Comparison of ENCODE assay signal across 10 mouse cellular contexts in the genomic region with DNA sequence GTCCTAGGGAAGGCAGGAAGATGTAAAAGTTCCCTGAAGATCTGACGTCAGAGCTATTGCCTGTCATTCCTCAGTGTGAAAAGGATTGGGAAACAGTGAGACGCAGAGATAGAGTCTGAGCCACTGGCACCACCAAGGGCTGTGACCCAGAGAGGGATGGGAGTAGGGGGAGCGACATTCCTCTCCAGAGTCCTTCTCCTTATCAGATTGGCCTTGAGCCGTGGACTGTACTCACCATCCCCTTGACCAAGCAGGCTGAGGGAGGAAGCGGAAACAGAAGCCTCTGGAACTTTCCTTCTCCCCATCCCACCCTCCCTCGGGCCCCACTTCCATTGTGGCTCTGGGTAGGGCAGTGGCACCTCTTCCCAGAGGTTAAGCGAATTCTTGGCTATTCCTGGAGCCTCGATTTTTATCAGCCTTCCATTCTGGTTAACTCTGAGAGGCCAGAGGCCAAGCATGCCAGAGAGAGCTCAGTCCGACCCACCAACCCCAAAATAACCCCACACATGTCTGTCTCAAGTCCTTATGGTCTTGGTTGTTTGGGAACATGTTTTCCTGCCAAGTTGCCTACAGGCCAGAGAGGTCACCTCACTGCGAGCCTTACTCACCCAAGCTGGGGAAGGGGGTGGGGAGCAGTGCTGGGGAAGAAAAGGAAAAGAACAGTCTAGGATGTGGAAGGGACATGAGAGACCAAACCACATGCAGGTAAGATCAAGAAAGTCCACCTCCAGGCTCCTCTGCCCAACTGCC. TPM values are rescaled to one million over a fixed set of nuclear protein-coding genes. Genes with fewer than 3 reads are reported as not detected.
DNase-seq lines count a peak whose midpoint lies in the region; ATAC-seq and TF ChIP-seq lines count a peak whose summit lies in the region.
"Had no signal": no experiment of that assay in that cellular context is flagged by ENCODE, and none has a peak within 500 bp of the region (broad histone marks: within the 10 kb centered on the region; RNA-seq: fewer than 3 reads in every experiment).

No protein-coding gene starts in this region.

- H3K9me3 ChIP-seq in liver, embryonic 11.5 days (ENCODE audit: control insufficient read depth, low read length), result no peaks in the 10 kb centered on the region
- H3K9me3 ChIP-seq: limb, embryonic 13.5 days; stomach, embryonic 15.5 days had no signal

- H3K27me3 ChIP-seq in spleen, adult 2 months (ENCODE audit: control insufficient read depth, insufficient read depth, low read length), result no peaks in the 10 kb centered on the region
- H3K27me3 ChIP-seq in liver, embryonic 11.5 days (replicated peaks; ENCODE audit: control insufficient read depth, insufficient read depth, low read length), result no peaks in the 10 kb centered on the region
- H3K27me3 ChIP-seq: limb, embryonic 13.5 days; stomach, embryonic 15.5 days had no signal

- ATAC-seq in liver, embryonic 11.5 days (replicated peaks; ENCODE audit: low FRiP score), result peak; percentile 61; the same call in 1 of the 2 replicates

- peak overlapping the region; percentile 35 for H3K27ac ChIP-seq in spleen, adult 2 months (ENCODE audit: insufficient read depth, low read length)
- no peak overlapping the region for H3K27ac ChIP-seq in liver, embryonic 11.5 days (ENCODE audit: low read depth, low read length)
- H3K27ac ChIP-seq: limb, embryonic 13.5 days; stomach, embryonic 15.5 days had no signal

- H3K9ac ChIP-seq in liver, embryonic 11.5 days (ENCODE audit: low read depth, low read length), result no peak overlapping the region
- H3K9ac ChIP-seq: limb, embryonic 13.5 days; stomach, embryonic 15.5 days had no signal

- DNase-seq in spleen, adult 2 months (ENCODE audit: low read depth in 1 of 2, low spot score in 2 of 2), result no peak
- DNase-seq in spleen, postnatal 14 days (ENCODE audit: low spot score in 2 of 2), result no peak
- DNase-seq in heart, postnatal 36 days, result peak; percentile 59 to 60
- no peak for DNase-seq in liver, embryonic 11.5 days (ENCODE audit: low spot score)
- no peak for DNase-seq in testis, postnatal 14 days (ENCODE audit: low spot score)
- DNase-seq in frontal cortex, adult 2 months (ENCODE audit: extremely low spot score in 1 of 2, low spot score in 1 of 2), result no peak
- no peak for DNase-seq in cerebellum, adult 18-20 months
- no peak for DNase-seq in frontal cortex, postnatal 10 days (ENCODE audit: low spot score in 2 of 2)

- H3K36me3 ChIP-seq in spleen, adult 2 months (ENCODE audit: control insufficient read depth, insufficient read depth, low read length), result no peaks in the 10 kb centered on the region
- no peaks in the 10 kb centered on the region for H3K36me3 ChIP-seq in liver, embryonic 11.5 days (ENCODE audit: control insufficient read depth, insufficient read depth, low read length)

- no peak for TF ChIP-seq POLR2A in spleen, adult 2 months (IDR thresholded peaks at IDR 0.05; ENCODE audit: low read depth, low read length)

- no peak overlapping the region for H3K4me3 ChIP-seq in spleen, adult 2 months (ENCODE audit: extremely low read depth, insufficient read depth, insufficient read length)
- no peak overlapping the region for H3K4me3 ChIP-seq in liver, embryonic 11.5 days (ENCODE audit: low read depth, low read length)
- H3K4me3 ChIP-seq: limb, embryonic 13.5 days; stomach, embryonic 15.5 days had no signal

- WGBS in spleen, adult 2 months, result 78% methylated on average over 10 of the region's 10 CpGs
- WGBS in liver, embryonic 11.5 days, result 43% methylated on average over 10 of the region's 10 CpGs

- H3K4me1 ChIP-seq in spleen, adult 2 months (ENCODE audit: control insufficient read depth, insufficient read depth, insufficient read length), result no peaks in the 10 kb centered on the region
- H3K4me1 ChIP-seq in liver, embryonic 11.5 days (replicated peaks; ENCODE audit: control insufficient read depth, insufficient read depth, low read length), result peaks cover 13% of the 10 kb centered on the region

- H3K4me2 ChIP-seq in liver, embryonic 11.5 days, result no peak overlapping the region
- H3K4me2 ChIP-seq: limb, embryonic 13.5 days; stomach, embryonic 15.5 days had no signal

- intact Hi-C loops in heart, postnatal 36 days (cut with DNase I), result no loop called here

- no peak for TF ChIP-seq CTCF in spleen, adult 2 months (IDR thresholded peaks at IDR 0.05; ENCODE audit: extremely low read depth, insufficient read depth, insufficient read length, insufficient replicate concordance)

RNA-seq across cellular contexts. Expression of gene Tspan9, which starts 19.0 kb away (rescaled TPM):
- 29.8 and 30.6 TPM in 2 replicates for polyA plus RNA-seq in spleen, adult 2 months (2012; rRNA removed)
- total RNA-seq in heart, postnatal 36 days (2021), result 100 to 1,000 TPM in 1 of 2 experiments, 10 to 100 TPM in 1; 80.9 to 113 TPM
- 46.3 and 46.9 TPM in 2 replicates for polyA plus RNA-seq in liver, embryonic 11.5 days (2014; fragmentation: Nextera tagmentation; extraction: Ambion mirVana)
- 56.9 and 60.6 TPM in 2 replicates for polyA plus RNA-seq in frontal cortex, adult 2 months (2012; rRNA removed)

Comparison
In these comparisons a context has a peak if more than half of its experiments do, and no peak if none do; other contexts are left out.
1. DNase-seq: peak in heart, postnatal 36 days (2 of 2); none in spleen, adult 2 months (0 of 2), spleen, postnatal 14 days (0 of 2), liver, embryonic 11.5 days (single experiment), testis, postnatal 14 days (single experiment), frontal cortex, adult 2 months (0 of 2), cerebellum, adult 18-20 months (0 of 2) and frontal cortex, postnatal 10 days (0 of 2).